Mouse (Mus musculus) small intestine, adult 2 months (tissue): Measurements from ENCODE around the gene Hist2h2aa2.

Experiments
- CTCF ChIP-seq: fragments of 200-500 bp; IDR thresholded peaks from 2 replicates; pipeline ENCODE4 v1.5.1; 2012; ENCODE audit warnings: low read depth, mild to moderate bottlenecking, control low read depth, inconsistent platforms, low read length, moderate library complexity, mixed read lengths; ENCODE audit not compliant: insufficient replicate concordance, insufficient read length; ENCODE audit errors: extremely low read depth
- POLR2A ChIP-seq: fragments of 200-500 bp; IDR thresholded peaks from 2 replicates; pipeline ENCODE4 v1.6.1; 2012; ENCODE audit warnings: low read depth, mild to moderate bottlenecking, control low read depth, inconsistent platforms, low read length, moderate library complexity

DNA sequence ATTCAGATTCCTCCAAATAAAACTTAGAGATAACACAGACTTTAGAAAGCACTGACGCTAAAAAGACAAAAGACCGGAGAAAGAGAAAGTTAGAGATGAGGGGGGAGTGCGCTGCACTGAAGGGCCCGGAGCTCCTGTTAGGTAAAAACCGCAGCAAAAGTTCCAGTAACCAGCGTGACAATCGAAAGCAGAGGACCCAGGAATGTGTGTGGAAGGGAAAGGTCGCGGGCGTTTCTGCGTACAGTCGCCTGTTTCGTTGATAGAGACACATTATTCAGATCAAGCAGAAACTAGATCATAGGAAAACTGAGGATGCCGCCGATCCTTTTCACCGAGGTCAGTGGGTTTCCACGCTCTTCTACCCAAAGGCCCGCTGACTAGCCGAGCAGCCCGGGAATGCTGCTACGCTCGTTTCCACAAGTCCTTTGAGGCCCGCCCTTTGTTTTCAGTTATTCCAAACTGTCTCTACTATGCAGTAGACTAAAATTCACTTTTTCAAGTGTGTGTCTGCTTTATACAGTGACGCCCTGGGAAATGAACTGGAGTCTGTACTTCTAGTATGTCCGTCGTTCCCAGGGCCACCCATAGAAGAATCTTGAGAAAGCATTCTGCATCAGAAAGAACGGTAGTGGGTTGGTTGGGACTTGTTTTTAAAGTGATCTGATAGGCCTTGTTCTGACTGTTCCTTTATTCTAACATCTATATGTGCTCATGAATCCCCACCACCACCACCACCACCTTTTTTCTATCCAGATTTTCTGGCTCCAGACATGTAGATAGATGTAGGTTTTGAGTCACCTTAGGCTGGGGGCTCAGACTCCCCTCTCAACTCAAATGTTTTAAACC lies 23.7 kb upstream of the Hist2h2aa2 start:
- TF ChIP-seq POLR2A (no peak; the same call in 1 of the 2 replicates), CTCF (peak; percentile 29; the same call in 1 of the 2 replicates)
